Mouse (Mus musculus) thymus, postnatal 4 days (tissue): ENCODE data around the gene Gm45208.
"Not testable (repeated sequence)": the region's sequence is repeated elsewhere in the genome, so short reads cannot be mapped to it uniquely, and the experiment has no call there.

Source experiments
- DNase-seq: peaks from one replicate; pipeline ENCODE4 v3.0.0; 2021

Gene Gm45208

DNA sequence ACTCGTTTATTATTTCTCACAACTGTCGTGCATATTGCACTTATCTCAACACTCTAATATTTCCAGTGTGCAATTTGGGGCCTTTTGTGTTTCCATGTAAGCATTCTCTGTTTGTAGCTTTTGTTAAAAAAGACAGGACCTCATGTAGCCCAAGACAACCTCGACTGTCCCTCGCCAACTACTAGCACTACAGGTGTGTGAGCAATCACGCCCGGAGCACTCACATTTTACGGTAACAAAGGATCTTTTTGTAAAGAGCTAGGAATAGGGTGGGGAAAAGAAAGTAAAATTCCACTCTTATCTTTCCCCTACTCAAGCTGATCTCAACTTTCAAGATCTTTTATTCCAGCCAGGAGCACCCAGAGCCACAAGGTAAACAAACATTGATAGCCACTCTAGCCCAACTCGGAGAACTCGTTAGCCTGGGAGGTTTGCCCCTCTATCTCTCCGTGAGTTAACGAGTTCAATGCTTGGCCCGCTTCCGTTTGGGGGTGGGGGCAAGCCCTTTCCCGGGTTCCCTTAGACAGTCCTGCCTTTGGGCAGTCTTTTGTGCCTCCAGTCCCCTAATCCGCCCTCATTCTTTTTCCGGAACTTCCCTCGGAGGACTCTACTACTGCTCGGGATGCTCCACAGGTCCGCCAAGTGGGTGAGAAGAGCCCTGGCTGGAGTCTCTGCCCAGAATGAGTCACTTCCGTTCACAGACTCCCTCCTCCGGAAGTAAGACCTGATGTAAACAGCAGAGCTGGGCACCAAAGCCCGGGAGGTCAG, at the start of gene Gm45208:
TSS of gene Gm45208 (plus strand) at position 732 of the 768 bp plus-strand sequence.
- DNase-seq, result peak; percentile 63

- DNase-seq, result peak; percentile 17
These were observed 49.3 kb upstream of the Gm45208 start for GRCm38 (mm10) chrX:7672739-7673138.

GRCm38 (mm10) chrX:7673578-7674281, 48.3 kb upstream of the Gm45208 start:
- peak; percentile 66 for DNase-seq

DNA sequence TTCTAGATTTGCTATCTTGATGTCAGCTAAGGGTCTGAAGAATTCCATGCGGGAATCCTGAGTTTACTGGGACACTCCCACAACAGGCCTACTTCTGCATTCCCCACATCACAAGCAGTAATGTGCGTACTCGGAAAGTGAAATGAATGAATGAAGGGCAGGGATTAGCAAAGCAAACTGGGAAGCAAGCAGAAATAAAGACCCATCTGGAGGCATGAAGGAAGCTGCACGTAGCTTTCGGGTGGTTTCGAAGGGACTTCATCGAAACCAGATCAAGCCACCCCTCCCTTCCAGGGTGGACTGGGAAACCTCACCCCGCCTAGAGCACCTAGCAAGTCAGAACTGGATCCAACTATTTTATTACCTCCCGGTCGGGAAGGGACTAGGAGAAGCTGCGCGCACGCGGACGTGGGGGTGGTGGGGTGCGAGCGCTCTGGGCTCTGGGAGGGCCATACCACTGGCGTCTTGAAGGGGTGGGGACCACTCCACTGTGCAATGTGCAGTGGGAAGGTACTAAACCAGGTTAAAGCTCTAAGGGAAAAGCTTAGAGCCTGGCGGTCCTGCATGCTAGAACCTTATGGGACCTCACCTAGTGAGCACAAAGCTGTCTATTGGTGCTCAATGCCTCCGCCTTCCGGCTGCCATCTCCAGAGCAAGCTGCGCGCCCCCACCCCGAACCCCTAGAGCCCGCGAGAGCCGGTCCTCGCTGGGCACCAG, 47.6 kb upstream of the Gm45208 start:
- peak; percentile 65 for DNase-seq

DNA sequence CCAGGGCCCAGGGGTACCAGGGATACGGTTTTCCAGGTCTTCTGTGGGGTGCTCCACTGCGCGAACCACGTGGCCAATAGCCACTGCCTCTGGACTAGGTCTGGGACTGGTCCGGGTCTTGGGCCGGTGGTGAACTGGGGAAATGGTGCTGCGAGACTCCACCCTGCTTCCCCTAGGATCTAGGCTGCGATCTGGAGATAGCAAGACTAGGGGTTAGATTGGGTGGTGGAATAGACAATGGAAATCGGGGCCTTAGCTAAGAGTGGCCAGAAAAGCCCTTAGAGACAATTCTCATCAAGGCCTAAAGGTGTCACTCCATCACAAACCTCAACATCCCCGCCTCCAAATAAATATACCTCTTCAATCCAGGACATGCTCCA, 47.1 kb upstream of the Gm45208 start:
- DNase-seq, result no peak

DNA sequence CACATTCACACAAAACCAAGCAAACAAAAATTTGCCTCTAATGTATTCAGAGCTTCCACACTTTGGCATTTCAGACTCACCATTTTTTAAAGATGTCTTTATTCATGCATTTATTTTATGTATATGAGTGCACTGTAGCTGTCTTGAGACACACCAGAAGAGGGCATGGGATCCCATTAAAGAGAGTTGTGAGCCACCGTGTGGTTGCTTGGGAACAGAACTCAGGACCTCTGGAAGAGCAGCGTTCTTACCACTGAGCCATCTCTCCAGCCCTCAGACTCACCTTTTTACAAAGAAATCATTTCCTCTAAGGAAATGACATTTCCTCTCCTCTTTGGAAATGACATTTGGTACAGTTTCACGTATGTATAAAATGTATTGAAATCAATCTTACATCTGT, 43.1 kb upstream of the Gm45208 start:
- DNase-seq, result no peak

- DNase-seq, result peak; percentile 93
These were observed 42.5 kb upstream of the Gm45208 start for GRCm38 (mm10) chrX:7679405-7680056.

DNA sequence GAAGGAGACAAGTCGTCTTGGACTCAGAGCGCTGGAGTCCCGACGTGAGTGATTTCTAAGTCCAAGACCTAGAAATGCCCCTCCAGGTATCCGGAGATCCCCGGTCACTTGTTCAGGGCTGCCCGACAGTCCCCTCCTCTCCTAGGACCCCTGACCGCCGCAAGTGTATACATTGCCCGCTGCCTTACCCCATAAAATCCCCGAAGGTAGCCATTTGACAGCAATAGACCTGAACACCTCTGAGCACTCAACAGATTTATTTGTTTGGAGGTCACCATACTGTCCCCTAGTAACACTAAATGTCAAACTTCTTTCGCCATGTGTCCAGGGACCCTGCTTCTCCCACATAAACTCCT, 42.0 kb upstream of the Gm45208 start:
- DNase-seq, result no peak

DNA sequence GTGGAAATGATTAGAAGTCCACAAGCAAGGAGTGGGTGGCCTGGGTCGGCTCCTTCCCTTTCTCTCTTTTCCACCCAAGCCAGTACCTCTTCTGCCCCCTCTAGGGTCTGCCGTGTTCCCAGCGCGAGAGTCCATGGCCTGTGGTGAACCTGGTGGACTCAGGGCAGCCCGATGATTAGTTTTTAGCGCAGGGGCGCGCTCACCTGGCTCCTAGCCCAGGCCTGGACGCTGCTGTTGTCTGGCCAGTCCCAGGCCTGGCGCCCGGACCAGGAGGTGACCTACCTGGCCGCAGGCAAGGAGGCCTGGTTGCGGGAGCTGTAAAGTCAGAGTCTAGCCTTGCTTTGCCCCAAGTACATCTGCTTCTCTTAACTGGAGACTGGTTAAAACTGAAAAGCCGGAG, 41.2 kb upstream of the Gm45208 start, which contains the start of gene Magix:
TSS of gene Magix (minus strand) at position 388 of the 400 bp plus-strand sequence.
- no peak for DNase-seq

DNA sequence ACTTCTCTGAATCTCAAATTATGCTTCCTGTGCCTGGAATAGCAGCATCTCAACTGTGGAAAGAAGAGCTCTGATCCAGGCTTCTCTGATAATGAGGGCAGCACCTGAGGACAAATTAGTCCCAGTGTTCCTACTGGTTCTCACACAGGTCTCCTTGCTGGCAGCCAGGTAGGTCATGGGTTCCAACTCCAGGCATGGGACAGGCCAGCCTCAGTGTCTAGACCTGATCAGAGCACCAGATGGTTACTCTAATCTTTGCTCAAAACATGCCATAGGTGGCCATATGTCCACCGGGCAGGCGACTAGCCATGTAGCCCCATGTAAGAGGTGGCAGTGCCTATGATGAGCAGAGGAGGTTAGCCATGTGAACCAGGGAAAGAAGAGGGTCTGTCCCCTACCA, 33.7 kb upstream of the Gm45208 start:
- no peak for DNase-seq

DNA sequence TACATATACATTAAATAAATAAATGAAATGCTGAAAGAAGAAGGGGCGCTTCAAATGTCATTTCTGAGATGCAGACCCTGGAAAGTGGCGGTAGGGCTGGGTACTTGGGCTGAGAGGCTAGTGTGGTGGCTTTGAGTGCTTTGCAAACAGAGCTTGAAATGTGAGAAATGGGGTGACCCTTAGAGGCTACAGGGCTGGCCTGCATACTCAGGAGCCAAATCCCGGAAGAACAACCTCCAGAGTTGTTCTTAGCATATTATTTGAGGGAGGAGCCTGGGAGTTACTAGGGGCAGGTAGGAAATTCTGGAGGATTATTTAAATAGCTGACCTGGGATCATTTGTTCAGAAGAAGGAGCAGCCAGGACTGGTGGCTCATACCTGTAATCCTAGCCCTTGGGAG, 31.6 kb upstream of the Gm45208 start:
- no peak for DNase-seq

- DNase-seq, result peak; percentile 60
These were observed 29.2 kb upstream of the Gm45208 start for GRCm38 (mm10) chrX:7692862-7693261.

DNA sequence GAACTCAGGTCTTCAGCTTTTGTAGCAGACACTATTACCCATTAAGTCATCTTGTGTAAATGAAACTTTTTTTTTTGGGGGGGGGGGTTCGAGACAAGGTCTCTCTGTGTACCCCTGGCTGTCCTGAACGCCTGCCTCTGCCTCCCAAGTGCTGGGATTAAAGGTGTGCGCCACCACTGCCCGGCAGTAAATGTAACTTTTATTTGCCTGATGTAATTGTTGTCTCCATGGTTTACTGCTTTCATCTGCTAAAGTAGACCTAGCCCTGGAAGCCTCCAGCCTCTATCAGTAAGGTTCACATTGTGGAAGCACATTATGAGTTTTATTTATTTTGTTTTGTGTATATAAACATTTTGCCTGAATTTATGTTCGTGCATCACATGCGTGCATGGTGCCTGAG, 25.5 kb upstream of the Gm45208 start:
- DNase-seq, result no peak

DNA sequence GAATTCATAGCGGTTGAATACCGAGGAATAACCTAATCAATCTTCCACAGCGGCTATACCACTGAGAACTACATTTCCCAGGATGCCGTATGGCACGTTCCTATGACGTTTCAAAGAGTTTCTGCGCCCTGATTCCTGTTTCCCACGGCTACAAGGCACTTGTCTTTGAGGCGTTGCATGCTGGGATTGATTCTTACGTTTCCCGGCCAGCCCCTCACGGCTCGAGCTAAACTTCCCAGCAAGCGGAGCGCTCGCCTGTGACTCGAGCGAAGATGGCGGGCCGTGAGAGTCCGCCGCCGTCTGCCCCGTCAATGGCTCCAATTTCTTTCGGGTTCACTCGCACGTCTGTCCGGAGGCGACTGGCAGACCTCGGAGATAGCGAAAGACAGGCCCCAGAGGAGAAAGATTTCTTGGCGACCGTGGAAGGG, 25.1 kb upstream of the Gm45208 start, which contains the start of gene Gpkow:
TSS of gene Gpkow (plus strand) at position 178 of the 428 bp plus-strand sequence.
- DNase-seq, result peak; percentile 75

DNA sequence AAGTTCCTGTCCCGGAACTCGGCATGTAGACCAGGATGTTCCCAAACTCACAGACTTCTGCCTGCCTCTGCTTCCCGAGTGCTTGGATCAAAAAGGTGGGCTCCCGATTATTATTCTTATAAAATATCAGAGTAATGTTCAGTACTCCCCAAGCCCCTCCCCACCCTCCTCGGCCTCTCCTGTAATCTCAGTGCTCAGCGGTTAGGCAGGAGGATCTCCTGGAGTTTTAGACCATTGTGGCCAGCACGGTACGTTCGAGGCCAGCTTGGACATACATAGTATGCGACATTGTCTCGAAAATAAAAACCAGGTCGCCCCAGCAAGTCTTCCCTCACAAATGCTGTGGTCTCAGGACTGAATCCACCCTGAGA, 8.3 kb upstream of the Gm45208 start:
- not testable (repeated sequence) for DNase-seq

GRCm38 (mm10) chrX:7714135-7714899, 7.7 kb upstream of the Gm45208 start, which contains the start of gene Wdr45:
Wdr45 (plus strand) TSS chrX:7714333.
- peak; percentile 90 for DNase-seq

DNA sequence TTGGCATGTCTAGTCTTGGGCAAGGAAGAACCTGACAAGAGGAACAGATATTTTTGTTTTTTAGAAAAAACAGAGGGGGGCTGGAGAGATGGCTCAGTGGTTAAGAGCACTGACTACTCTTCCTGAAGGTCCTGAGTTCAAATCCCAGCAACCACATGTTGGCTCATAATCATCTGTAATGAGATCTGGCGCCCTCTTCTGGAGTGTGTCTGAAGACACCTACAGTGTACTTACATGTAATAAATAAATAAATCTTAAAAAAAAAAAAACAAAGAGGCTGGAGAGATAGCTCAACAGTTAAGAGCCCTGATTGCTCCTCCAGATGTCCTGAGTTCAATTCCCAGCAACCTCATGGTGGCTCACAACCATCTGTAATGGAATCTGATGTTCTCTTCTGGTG, 6.0 kb upstream of the Gm45208 start:
- peak; percentile 43 for DNase-seq

GRCm38 (mm10) chrX:7722282-7722611, 202 bp downstream of the Gm45208 start:
- no peak for DNase-seq

DNA sequence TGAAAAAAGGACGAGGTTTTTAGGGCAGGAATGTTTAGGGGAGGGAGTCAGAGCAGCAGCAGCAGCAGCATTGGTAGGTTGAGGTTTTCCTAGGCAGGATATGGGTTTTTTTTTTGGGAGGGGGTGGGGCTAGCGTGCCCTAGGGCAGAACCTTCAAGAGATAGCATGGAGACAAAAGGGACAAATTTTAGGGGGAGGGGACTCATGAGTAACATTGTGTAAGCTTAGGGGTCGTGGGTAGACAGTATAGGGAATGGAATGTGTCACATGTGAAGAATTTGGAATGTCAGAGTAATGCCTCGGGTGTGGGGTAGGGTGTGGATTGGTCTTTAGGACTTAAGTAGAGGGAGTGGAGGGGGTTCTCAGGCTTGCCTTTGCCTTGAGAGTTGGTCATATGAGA, 646 bp downstream of the Gm45208 start:
- DNase-seq, result no peak

GRCm38 (mm10) chrX:7724135-7724534, 2.1 kb downstream of the Gm45208 start:
- DNase-seq, result no peak

DNA sequence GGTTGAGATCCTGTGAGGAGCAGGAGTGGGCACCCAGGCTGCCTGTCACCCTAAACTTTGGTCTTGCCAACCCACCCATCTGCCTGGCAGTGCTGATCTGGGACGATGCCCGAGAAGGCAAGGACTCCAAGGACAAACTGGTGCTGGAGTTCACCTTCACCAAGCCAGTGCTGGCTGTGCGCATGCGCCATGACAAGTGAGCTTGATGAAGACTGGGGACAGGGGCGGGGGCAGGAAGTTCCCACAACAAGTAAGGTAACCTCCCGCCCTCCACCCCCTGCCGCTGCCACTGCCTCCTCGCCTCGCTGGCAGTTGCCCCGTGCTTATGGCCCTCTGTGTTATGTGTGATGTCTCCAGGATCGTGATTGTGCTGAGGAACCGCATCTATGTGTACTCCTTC, 3.8 kb downstream of the Gm45208 start:
- DNase-seq, result no peak

GRCm38 (mm10) chrX:7727176-7727575, 5.1 kb downstream of the Gm45208 start:
- DNase-seq, result no peak
